Mouse (Mus musculus): ENCODE measurements at regions not wholly inside any gene's neighbourhood (a gene's known extent, or its start where the extent isn't known, plus 50 kb on each side); places are given as distances from the start of the nearest gene placed in this dataset.

DNA sequence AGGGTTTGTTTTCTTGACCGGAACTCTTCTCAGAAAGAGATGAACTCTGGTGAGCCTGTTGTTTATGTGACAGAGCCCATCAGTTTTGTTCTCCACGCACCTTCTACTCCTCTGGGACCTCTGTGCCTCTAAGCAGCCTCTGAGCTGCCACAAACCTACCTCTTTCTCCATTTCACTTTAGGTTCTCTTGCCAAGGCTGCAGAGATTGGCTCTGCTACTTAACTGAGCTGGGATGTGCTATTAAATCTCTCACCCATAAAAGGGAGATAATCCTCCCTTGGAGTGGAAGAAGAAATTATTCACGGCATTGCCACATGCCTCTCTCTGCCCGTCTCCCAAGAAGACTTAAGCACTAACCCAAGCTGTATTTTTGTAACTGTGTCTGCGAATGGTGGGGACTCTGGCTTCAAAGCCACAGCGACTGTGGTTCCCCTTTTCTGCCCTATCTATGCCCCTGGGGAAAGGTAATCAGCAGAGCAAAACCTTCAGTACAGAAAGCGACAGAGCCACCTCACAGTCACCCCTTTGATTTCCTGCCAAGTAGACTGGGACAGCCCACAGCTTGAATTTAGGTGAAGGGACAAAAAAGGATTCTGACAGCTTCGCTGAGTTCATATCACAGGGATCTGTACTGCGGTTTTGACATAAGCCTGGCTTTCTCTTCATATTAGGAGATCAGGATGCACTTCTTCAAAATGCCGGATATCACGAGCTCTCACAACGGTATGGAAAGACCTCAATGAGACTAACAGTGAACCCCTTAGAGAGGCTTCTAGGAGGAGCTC is 118.2 kb upstream of the Abca1 start:
- TF ChIP-seq CTCF (IDR thresholded peaks at IDR 0.05; ENCODE audit: control insufficient read depth, insufficient read depth, insufficient read length) (no peak), MYOG (IDR thresholded peaks at IDR 0.05; ENCODE audit: control insufficient read depth, extremely low read depth, insufficient read length) (no peak), USF1 (IDR thresholded peaks at IDR 0.05; ENCODE audit: low read depth) (no peak), CEBPB (IDR thresholded peaks at IDR 0.05; ENCODE audit: low read depth) (no peak), MAX (IDR thresholded peaks at IDR 0.05) (no peak), MYOD1 (IDR thresholded peaks at IDR 0.05; ENCODE audit: control insufficient read depth, insufficient read length, low read depth) (no peak), FOSL1 (IDR thresholded peaks at IDR 0.05; ENCODE audit: insufficient read depth, low read length, poor library complexity, severe bottlenecking) (no peak)

GRCm38 (mm10) chr4:53270433-53270832 is 110.7 kb upstream of the Abca1 start:
- TF ChIP-seq MYOD1 (IDR thresholded peaks at IDR 0.05; ENCODE audit: control insufficient read depth, insufficient read length, low read depth) (no peak), CTCF (IDR thresholded peaks at IDR 0.05; ENCODE audit: control insufficient read depth, insufficient read depth, insufficient read length) (no peak), MYOG (IDR thresholded peaks at IDR 0.05; ENCODE audit: control insufficient read depth, extremely low read depth, insufficient read length) (no peak), USF1 (IDR thresholded peaks at IDR 0.05; ENCODE audit: low read depth) (no peak), FOSL1 (IDR thresholded peaks at IDR 0.05; ENCODE audit: insufficient read depth, low read length, poor library complexity, severe bottlenecking) (no peak), CEBPB (IDR thresholded peaks at IDR 0.05; ENCODE audit: low read depth) (no peak), MAX (IDR thresholded peaks at IDR 0.05) (no peak)
- Histone ChIP-seq H3ac (ENCODE audit: control insufficient read depth, insufficient read length, low read depth) (no peak overlapping the region), H3K4me3 (ENCODE audit: insufficient read depth, poor library complexity, severe bottlenecking) (no peak overlapping the region), H3K36me3 (ENCODE audit: control insufficient read depth, insufficient read depth) (no peaks in the 10 kb centered on the region), H3K27me3 (ENCODE audit: control insufficient read depth, insufficient read depth, insufficient read length) (peaks cover 4% of the 10 kb centered on the region), H3K79me3 (ENCODE audit: low read depth) (no peaks in the 10 kb centered on the region), H3K79me2 (ENCODE audit: control insufficient read depth, insufficient read depth) (no peaks in the 10 kb centered on the region)

More for the DNA sequence above, 118.2 kb upstream of the Abca1 start:
- Histone ChIP-seq H3K36me3 (ENCODE audit: control insufficient read depth, insufficient read depth) (no peaks in the 10 kb centered on the region), H3K27me3 (ENCODE audit: control insufficient read depth, insufficient read depth, insufficient read length) (peaks cover 50% of the 10 kb centered on the region), H3ac (ENCODE audit: control insufficient read depth, insufficient read length, low read depth) (no peak overlapping the region), H3K79me2 (ENCODE audit: control insufficient read depth, insufficient read depth) (no peaks in the 10 kb centered on the region), H3K4me3 (ENCODE audit: insufficient read depth, poor library complexity, severe bottlenecking) (no peak overlapping the region), H3K79me3 (ENCODE audit: low read depth) (no peaks in the 10 kb centered on the region)

DNA sequence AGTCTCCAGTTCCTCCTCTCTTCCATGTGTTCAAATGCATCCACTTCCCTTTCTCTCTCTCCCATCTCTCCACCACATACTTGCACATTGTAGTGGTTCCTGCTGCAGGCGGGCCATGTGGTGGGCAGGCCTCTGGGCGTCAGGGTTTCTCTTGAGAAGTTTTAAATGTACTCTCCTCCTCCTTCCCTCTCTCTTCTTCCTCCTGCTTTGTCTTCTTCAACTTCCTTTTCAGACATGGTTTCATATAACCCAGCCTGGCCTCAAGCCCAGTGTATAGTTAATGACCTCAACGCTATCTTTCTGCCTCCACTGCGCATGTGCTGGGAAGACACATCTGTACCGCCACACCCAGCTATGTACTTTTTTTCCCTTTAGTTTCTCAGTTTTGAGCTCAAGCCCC is 110.3 kb upstream of the Abca1 start:
- H3K79me2 ChIP-seq (ENCODE audit: control insufficient read depth, insufficient read depth): no peaks in the 10 kb centered on the region
- no peaks in the 10 kb centered on the region for H3K36me3 ChIP-seq (ENCODE audit: control insufficient read depth, insufficient read depth)

DNA sequence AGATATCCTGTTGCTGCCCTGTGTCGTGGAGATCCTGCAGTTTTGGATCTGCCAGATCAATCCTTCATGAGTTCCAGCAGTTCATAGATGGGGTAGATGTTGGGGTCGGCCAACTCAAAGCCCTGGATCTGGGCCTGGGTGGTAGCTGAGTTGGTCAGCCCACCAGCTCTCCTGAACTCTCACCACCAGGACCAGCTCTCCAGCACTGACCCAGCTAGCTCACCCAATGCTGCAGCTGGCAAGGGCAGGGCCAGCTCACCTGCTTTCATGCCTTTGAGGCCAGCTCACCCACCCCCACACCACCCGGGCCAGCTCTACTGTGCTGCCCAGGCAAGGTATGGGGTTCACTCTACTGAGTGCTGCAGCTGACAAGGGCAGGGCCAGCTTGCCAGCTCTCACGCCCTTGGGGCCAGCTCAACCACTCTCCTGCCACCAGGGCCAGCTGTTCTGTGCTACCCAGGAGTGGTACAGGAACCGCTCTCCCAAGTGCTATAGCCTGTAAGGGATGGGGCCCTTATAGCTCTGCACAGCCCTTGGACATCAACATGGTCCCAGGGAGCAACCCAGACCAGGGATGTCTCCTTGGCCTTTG is 109.7 kb upstream of the Abca1 start:
- no peaks in the 10 kb centered on the region for H3K36me3 ChIP-seq (ENCODE audit: control insufficient read depth, insufficient read depth)
- H3K4me3 ChIP-seq (ENCODE audit: insufficient read depth, poor library complexity, severe bottlenecking): no peak overlapping the region
- H3K79me3 ChIP-seq (ENCODE audit: low read depth): no peaks in the 10 kb centered on the region
- H3ac ChIP-seq (ENCODE audit: control insufficient read depth, insufficient read length, low read depth): no peak overlapping the region
- no peaks in the 10 kb centered on the region for H3K79me2 ChIP-seq (ENCODE audit: control insufficient read depth, insufficient read depth)
- peaks cover 4% of the 10 kb centered on the region for H3K27me3 ChIP-seq (ENCODE audit: control insufficient read depth, insufficient read depth, insufficient read length)
- TF ChIP-seq MYOG (IDR thresholded peaks at IDR 0.05; ENCODE audit: control insufficient read depth, extremely low read depth, insufficient read length) (no peak), MYOD1 (IDR thresholded peaks at IDR 0.05; ENCODE audit: control insufficient read depth, insufficient read length, low read depth) (no peak), FOSL1 (IDR thresholded peaks at IDR 0.05; ENCODE audit: insufficient read depth, low read length, poor library complexity, severe bottlenecking) (no peak), CEBPB (IDR thresholded peaks at IDR 0.05; ENCODE audit: low read depth) (no peak), USF1 (IDR thresholded peaks at IDR 0.05; ENCODE audit: low read depth) (no peak), CTCF (IDR thresholded peaks at IDR 0.05; ENCODE audit: control insufficient read depth, insufficient read depth, insufficient read length) (no peak), MAX (IDR thresholded peaks at IDR 0.05) (no peak)

More for the DNA sequence above, 110.3 kb upstream of the Abca1 start:
- Histone ChIP-seq H3ac (ENCODE audit: control insufficient read depth, insufficient read length, low read depth) (no peak overlapping the region), H3K4me3 (ENCODE audit: insufficient read depth, poor library complexity, severe bottlenecking) (no peak overlapping the region), H3K27me3 (ENCODE audit: control insufficient read depth, insufficient read depth, insufficient read length) (peaks cover 4% of the 10 kb centered on the region), H3K79me3 (ENCODE audit: low read depth) (no peaks in the 10 kb centered on the region)
- TF ChIP-seq MYOD1 (IDR thresholded peaks at IDR 0.05; ENCODE audit: control insufficient read depth, insufficient read length, low read depth) (no peak), CEBPB (IDR thresholded peaks at IDR 0.05; ENCODE audit: low read depth) (no peak), FOSL1 (IDR thresholded peaks at IDR 0.05; ENCODE audit: insufficient read depth, low read length, poor library complexity, severe bottlenecking) (no peak), USF1 (IDR thresholded peaks at IDR 0.05; ENCODE audit: low read depth) (no peak), MYOG (IDR thresholded peaks at IDR 0.05; ENCODE audit: control insufficient read depth, extremely low read depth, insufficient read length) (no peak), CTCF (IDR thresholded peaks at IDR 0.05; ENCODE audit: control insufficient read depth, insufficient read depth, insufficient read length) (no peak), MAX (IDR thresholded peaks at IDR 0.05) (no peak)

DNA sequence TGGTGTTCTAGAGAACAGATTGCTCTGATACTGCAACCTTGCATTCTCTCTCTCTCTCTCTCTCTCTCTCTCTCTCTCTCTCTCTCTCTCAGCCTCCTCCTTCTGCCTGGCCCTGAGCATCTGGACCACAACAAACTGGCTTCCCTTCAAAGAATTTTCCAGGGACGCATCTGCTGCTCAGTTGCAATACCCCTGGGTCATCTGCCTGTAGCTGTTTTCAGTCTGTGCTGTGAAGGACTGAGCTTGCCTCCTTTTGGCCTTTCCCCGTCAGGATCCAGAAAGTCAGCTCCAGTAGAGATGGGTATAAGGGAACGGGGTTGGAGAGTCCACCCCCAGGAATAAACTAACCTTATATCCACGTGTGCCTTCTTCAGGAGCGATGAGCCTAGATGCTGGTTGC is 105.2 kb upstream of the Abca1 start:
- Histone ChIP-seq H3K79me3 (ENCODE audit: low read depth) (no peaks in the 10 kb centered on the region), H3K27me3 (ENCODE audit: control insufficient read depth, insufficient read depth, insufficient read length) (peaks cover 24% of the 10 kb centered on the region), H3K79me2 (ENCODE audit: control insufficient read depth, insufficient read depth) (no peaks in the 10 kb centered on the region), H3K36me3 (ENCODE audit: control insufficient read depth, insufficient read depth) (no peaks in the 10 kb centered on the region), H3ac (ENCODE audit: control insufficient read depth, insufficient read length, low read depth) (no peak overlapping the region), H3K4me3 (ENCODE audit: insufficient read depth, poor library complexity, severe bottlenecking) (no peak overlapping the region)
- TF ChIP-seq MYOD1 (IDR thresholded peaks at IDR 0.05; ENCODE audit: control insufficient read depth, insufficient read length, low read depth) (no peak), MAX (IDR thresholded peaks at IDR 0.05) (no peak), FOSL1 (IDR thresholded peaks at IDR 0.05; ENCODE audit: insufficient read depth, low read length, poor library complexity, severe bottlenecking) (no peak), MYOG (IDR thresholded peaks at IDR 0.05; ENCODE audit: control insufficient read depth, extremely low read depth, insufficient read length) (no peak), CEBPB (IDR thresholded peaks at IDR 0.05; ENCODE audit: low read depth) (no peak), USF1 (IDR thresholded peaks at IDR 0.05; ENCODE audit: low read depth) (no peak), CTCF (IDR thresholded peaks at IDR 0.05; ENCODE audit: control insufficient read depth, insufficient read depth, insufficient read length) (no peak)
